Mouse (Mus musculus): Measurements from ENCODE around the gene Pgp. TPM values are rescaled to one million over a fixed set of nuclear protein-coding genes. Genes with fewer than 3 reads are reported as not detected.
A peak's percentile ranks its signal among the peaks of the same experiment; 100 is the strongest.
"Not testable (repeated sequence)": the region's sequence is repeated elsewhere in the genome, so short reads cannot be mapped to it uniquely, and the experiment has no call there.

Gene Pgp
- polyA plus RNA-seq (2015; fragmentation: Nextera tagmentation; extraction: Ambion mirVana) = 60.5 and 63.0 TPM in 2 replicates

DNA sequence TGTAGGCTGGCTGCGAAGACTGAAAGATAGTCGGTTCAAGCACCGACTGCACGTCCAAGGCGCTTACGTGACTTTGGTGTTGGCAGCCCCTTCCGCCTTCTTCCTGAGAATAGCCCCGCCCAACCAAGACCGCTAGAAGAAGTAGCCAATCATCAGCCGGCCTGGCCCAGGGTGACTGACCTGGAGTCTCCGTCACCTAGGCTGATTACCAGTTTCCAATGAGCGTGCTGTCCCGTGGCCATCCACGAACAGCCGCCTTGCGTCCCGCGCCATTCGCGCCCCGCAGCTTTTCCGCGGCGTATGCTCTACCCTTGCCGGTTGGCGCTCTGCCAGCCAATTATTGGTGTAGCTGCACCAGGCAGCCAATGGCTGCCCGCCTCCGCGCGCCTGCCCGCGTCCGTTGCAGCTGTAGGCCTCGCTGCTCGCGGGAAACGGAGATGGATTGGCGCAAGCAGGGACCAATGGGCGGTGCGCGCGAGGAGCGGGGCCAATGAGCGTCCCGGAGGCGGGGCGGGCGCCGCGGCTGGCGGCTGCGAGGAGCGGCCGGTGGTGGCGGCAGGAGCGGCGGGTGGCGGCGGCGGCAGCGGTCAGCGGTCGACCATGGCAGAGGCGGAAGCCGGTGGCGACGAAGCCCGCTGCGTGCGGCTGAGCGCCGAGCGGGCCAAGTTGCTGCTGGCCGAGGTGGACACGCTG lies at the start of gene Pgp, which contains the start of gene E4f1:
TSS of gene Pgp (plus strand) at position 483 of the 693 bp plus-strand sequence.
TSS of gene E4f1 (minus strand) at position 404 of the 693 bp plus-strand sequence.
- H3K36me3 ChIP-seq = peaks cover 6% of the 10 kb centered on the region
- peaks cover 31% of the 10 kb centered on the region for H3K4me1 ChIP-seq (replicated peaks)
- ATAC-seq (replicated peaks; ENCODE audit: insufficient number of reproducible peaks, insufficient read depth, low FRiP score, low read depth) = peak; percentile 97
- H3K9ac ChIP-seq = peak within 1 kb of the TSS; percentile 92
- under 1% methylated on average over 67 of the region's 75 CpGs for WGBS
- peak within 1 kb of the TSS; percentile 84 for H3K27ac ChIP-seq
- peak within 1 kb of the TSS; percentile 81 for H3K4me3 ChIP-seq
- H3K4me2 ChIP-seq = peak within 1 kb of the TSS; percentile 93
- H3K9me3 ChIP-seq (replicated peaks) = no peaks in the 10 kb centered on the region
- no peaks in the 10 kb centered on the region for H3K27me3 ChIP-seq

DNA sequence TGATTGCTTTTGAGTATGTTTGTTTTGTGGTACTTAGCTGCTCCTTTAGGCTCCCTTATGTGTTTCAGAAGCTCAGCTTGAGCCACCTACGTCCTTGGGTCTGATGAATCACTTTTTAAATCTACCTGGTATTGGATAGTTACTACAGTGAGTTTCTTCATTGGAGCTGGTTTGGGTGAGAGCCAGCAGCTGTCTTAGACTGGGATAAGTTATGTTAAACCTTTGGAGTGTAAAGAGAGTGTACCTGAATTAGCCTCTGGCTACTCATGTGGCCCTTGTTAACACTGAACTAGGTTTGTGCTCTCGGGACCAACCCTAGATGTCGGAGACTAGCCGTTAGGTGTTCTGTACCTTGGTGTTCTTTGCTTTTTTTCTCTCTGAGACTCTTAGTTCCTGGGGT lies 47.1 kb upstream of the Pgp start:
- no peak for ATAC-seq (replicated peaks; ENCODE audit: insufficient number of reproducible peaks, insufficient read depth, low FRiP score, low read depth)

DNA sequence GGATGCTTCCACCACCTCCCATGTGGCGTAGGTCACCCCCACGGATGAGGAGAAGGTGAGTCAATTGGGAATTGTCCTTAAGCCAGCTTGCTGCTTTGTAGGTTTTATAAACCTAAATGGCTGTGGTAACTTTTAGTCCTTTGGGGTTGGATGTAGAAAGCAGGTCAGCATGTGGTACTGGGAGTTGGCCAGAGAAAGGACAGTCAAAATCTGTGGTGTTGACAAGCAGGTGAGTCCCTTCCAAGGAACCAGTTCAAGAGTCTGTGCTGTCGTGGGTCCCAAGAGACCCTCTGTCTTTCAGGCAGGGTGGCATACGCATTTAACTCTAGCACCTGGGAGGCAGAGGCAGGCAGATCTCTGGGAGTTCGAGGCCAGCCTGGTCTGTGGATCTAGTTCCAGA lies 45.7 kb upstream of the Pgp start:
- WGBS = 88% methylated on average over 5 of the region's 5 CpGs
- Histone ChIP-seq H3K27me3 (no peaks in the 10 kb centered on the region), H3K4me3 (no peak overlapping the region), H3K9ac (no peak overlapping the region), H3K4me2 (no peak overlapping the region), H3K36me3 (peaks cover 56% of the 10 kb centered on the region), H3K27ac (no peak overlapping the region), H3K9me3 (replicated peaks) (no peaks in the 10 kb centered on the region), H3K4me1 (replicated peaks) (peaks cover 18% of the 10 kb centered on the region)
- no peak for ATAC-seq (replicated peaks; ENCODE audit: insufficient number of reproducible peaks, insufficient read depth, low FRiP score, low read depth)

More for the DNA sequence above, 47.1 kb upstream of the Pgp start:
- Histone ChIP-seq H3K4me2 (no peak overlapping the region), H3K4me3 (no peak overlapping the region), H3K9me3 (replicated peaks) (no peaks in the 10 kb centered on the region), H3K9ac (no peak overlapping the region), H3K36me3 (peaks cover 69% of the 10 kb centered on the region), H3K27ac (no peak overlapping the region), H3K27me3 (no peaks in the 10 kb centered on the region), H3K4me1 (replicated peaks) (peaks cover 12% of the 10 kb centered on the region)
- 91% methylated on average over 4 of the region's 4 CpGs for WGBS

DNA sequence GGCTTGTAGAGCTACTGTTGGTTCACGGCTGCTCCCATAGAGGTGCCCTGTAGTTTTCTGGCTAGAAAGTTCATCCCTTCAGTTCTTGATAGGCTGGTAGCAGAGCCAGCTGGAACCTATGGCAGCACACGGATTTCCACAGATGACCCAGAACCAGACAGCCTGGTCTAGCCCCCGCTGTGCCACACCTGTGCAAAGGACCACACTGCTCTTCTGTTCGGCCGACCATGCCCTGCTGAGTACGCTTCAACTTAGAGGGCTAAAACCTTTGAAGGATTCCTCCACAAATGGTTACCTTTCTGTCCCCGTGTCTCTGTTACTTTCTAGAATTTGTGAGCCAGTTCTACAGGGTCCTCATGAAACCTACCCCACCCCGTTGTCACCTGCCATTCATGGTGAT lies 44.9 kb upstream of the Pgp start:
- H3K4me1 ChIP-seq (replicated peaks) = peaks cover 23% of the 10 kb centered on the region
- not testable (repeated sequence) for H3K4me3 ChIP-seq; H3K27me3 ChIP-seq; H3K9ac ChIP-seq; H3K4me2 ChIP-seq; H3K27ac ChIP-seq; H3K9me3 ChIP-seq (replicated peaks); ATAC-seq (replicated peaks; ENCODE audit: insufficient number of reproducible peaks, insufficient read depth, low FRiP score, low read depth)
- WGBS = 96% methylated on average over 6 of the region's 8 CpGs
- peaks cover 48% of the 10 kb centered on the region for H3K36me3 ChIP-seq

DNA sequence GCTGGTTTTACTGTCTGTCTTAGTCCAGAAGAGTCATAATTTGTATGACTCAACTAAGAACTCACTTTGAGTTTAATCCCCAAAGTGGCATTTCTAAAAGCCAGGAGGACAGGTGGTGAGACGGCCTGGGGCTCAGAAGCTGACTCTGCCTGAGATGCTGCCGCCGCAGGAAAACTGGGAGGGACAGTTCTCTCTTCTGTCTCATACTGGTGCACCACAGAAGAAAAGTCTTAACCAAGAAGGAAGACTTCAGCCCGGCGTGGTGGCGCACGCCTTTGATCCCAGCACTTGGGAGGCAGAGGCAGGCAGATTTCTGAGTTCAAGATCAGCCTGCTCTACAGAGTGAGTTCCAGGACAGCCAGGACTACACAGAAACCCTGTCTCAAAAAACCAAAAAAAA lies 44.3 kb upstream of the Pgp start:
- ATAC-seq (replicated peaks; ENCODE audit: insufficient number of reproducible peaks, insufficient read depth, low FRiP score, low read depth) = no peak
- peak overlapping the region; percentile 96 for H3K27ac ChIP-seq
- H3K9ac ChIP-seq = no peak overlapping the region
- 84% methylated on average over 7 of the region's 7 CpGs for WGBS
- H3K4me1 ChIP-seq (replicated peaks) = peaks cover 29% of the 10 kb centered on the region
- no peaks in the 10 kb centered on the region for H3K27me3 ChIP-seq
- H3K36me3 ChIP-seq = peaks cover 42% of the 10 kb centered on the region
- peak overlapping the region; percentile 72 for H3K4me2 ChIP-seq
- H3K9me3 ChIP-seq (replicated peaks) = no peaks in the 10 kb centered on the region
- H3K4me3 ChIP-seq = peak overlapping the region; percentile 68

DNA sequence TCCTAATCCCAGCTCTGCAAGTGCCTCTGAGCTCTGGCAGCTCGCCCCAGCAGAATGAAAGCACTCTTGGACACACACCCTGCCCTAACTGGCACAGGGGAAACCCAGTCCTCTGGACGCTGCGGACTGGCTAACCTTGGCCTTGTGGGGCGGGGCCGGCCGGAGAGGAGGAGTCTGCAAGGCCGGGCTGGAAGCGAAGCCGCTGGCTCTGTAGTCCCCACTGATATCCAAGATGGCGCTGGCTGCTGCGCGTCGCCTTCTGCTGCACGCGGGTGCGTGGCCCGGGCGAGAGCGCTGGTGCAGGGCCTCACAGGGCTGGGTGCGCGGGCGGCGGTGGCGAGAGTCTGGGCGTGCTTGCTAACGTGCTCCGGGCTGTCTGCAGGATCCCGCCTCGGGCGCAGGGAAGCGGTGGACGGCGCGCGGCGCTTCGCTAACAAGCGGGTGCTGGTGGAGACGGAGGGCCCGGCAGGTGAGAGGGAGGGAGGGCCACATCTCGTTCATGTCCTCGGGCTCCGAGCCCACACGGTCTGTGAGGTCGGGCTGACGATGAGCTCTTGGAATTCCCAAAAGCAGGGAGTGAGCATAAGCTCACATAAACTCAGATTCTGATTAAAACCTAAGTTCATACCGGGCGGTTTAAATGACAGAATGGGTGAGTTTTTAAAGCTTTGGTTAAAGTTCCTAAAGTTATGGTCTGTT lies 43.6 kb upstream of the Pgp start, which contains the start of gene Eci1:
TSS of gene Eci1 (plus strand) at position 171 of the 699 bp plus-strand sequence.
- Histone ChIP-seq H3K4me2 (peak within 1 kb of the TSS; percentile 72), H3K36me3 (peaks cover 35% of the 10 kb centered on the region), H3K4me1 (replicated peaks) (peaks cover 29% of the 10 kb centered on the region), H3K9me3 (replicated peaks) (no peaks in the 10 kb centered on the region), H3K27me3 (no peaks in the 10 kb centered on the region), H3K9ac (peak within 1 kb of the TSS; percentile 87), H3K4me3 (peak within 1 kb of the TSS; percentile 68), H3K27ac (peak within 1 kb of the TSS; percentile 96)
- peak; percentile 98 for ATAC-seq (replicated peaks; ENCODE audit: insufficient number of reproducible peaks, insufficient read depth, low FRiP score, low read depth)
- WGBS = under 1% methylated on average over 48 of the region's 48 CpGs

DNA sequence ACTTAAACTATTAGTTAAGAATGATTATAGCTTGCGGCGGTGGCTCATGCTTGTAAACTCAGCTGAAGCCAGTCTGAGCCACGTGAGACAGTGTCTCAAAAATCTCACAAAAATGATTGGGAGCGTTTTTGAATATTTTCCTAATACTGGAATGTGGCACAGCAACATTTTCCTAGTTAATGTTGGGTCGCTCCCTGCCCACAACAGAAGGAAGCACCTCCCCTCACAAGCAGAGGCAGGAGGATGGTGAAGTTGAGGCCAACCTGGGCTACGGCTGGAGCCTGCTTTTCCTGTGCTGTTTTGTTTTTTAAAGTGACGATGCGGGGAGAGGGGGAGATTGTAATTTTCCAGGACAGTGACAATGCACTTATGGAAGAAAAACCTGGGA lies 43.0 kb upstream of the Pgp start:
- Histone ChIP-seq H3K36me3 (peaks cover 30% of the 10 kb centered on the region), H3K27me3 (no peaks in the 10 kb centered on the region), H3K9me3 (replicated peaks) (no peaks in the 10 kb centered on the region), H3K4me3 (peak overlapping the region; percentile 68), H3K27ac (peak overlapping the region; percentile 96), H3K9ac (peak overlapping the region; percentile 87), H3K4me2 (peak overlapping the region; percentile 72), H3K4me1 (replicated peaks) (peaks cover 29% of the 10 kb centered on the region)
- 2% methylated on average over 8 of the region's 8 CpGs for WGBS
- 0 out of 2 replicates have a peak, but pooled peaks have one; percentile 9 for ATAC-seq (replicated peaks; ENCODE audit: insufficient number of reproducible peaks, insufficient read depth, low FRiP score, low read depth)

DNA sequence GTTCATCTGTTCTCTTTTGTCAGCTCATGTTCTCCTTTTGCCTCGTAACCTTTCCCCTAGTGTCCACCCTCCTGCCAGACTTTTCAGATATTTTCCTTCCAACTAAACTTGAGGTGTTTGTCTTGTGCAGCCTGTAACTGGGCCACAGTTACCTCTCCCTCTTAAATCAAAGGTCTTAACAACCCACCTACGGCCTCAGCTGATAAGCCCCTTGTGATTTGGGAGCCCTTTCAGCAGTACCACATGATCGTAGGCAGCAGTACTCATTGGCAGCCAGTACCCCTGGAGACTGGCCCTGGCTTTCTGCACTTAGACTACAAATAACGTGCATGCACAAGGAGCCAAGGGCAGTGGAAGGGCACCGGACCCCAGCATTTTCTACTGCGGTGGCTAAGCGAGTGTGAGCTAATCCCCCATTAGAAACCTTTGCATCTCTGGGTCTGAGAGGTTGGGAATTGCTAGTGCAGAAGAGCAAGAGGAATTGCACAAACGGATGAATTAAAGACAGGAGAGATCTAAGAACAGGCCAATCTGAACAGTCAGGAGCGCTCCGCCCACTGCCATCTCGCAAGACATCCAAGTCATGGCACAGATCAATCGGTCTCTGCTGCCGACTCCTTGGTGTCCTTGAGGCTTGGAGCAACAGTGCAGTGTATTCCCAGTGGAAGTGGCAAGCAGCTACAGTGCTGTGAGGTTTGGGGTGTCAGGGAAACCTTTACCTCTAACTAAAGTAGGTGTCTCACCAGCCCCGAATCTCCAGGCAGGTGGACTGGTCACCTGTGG lies 40.8 kb upstream of the Pgp start:
- WGBS = 55% methylated on average over 14 of the region's 14 CpGs
- Histone ChIP-seq H3K36me3 (peaks cover 10% of the 10 kb centered on the region), H3K27me3 (no peaks in the 10 kb centered on the region), H3K4me2 (peak overlapping the region; percentile 41), H3K4me3 (peak overlapping the region; percentile 12; the same call in 1 of the 2 replicates), H3K9ac (0 out of 2 replicates have a peak overlapping the region, but pooled peaks have one; percentile 8), H3K4me1 (replicated peaks) (peaks cover 29% of the 10 kb centered on the region), H3K9me3 (replicated peaks) (no peaks in the 10 kb centered on the region), H3K27ac (peak overlapping the region; percentile 87)
- ATAC-seq (replicated peaks; ENCODE audit: insufficient number of reproducible peaks, insufficient read depth, low FRiP score, low read depth) = peak; percentile 32

DNA sequence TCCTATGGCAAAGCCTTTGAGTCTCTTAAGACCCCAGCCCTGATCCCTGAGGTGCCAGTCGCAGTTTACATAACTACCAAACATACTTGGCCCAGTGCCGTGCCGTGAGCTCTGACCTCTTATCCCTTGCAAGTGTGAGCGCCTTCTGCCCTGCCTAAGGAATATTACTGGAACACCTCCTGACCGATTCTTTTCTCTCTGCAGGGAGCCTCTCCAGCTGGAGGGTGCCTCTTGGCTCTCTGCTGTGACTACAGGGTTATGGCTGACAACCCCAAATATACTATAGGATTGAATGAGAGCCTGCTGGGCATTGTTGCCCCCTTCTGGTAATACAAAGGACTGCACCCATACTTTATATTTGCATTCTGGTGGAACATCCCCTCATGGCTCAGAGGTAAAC lies 33.2 kb upstream of the Pgp start:
- ATAC-seq (replicated peaks; ENCODE audit: insufficient number of reproducible peaks, insufficient read depth, low FRiP score, low read depth) = no peak
- Histone ChIP-seq H3K36me3 (peaks cover 55% of the 10 kb centered on the region), H3K4me1 (replicated peaks) (no peaks in the 10 kb centered on the region), H3K27ac (no peak overlapping the region), H3K9me3 (replicated peaks) (no peaks in the 10 kb centered on the region), H3K9ac (no peak overlapping the region), H3K4me3 (no peak overlapping the region), H3K27me3 (no peaks in the 10 kb centered on the region), H3K4me2 (no peak overlapping the region)
- 77% methylated on average over 5 of the region's 5 CpGs for WGBS

DNA sequence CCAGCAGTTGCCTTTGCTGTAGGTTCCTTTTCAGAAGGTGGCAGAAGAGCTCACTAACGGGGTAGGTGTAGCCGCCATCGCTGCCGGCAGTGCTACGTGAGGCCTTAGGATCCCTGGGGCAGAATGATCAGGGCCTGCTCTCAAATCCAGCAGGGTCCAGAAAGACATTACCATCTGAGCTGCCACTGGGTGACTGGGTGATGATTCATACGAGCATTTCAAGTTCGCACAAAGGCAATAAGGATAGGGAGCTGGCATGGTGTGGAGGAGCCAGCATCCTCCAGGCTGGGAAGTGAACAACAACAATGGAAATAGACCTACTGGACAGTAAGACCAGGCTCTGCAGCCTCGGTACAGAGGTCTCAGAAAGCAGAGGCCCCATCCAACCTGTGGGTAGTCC lies 29.8 kb upstream of the Pgp start:
- Histone ChIP-seq H3K9me3 (replicated peaks) (no peaks in the 10 kb centered on the region), H3K4me2 (no peak overlapping the region), H3K9ac (no peak overlapping the region), H3K4me1 (replicated peaks) (no peaks in the 10 kb centered on the region), H3K36me3 (peaks cover 70% of the 10 kb centered on the region), H3K4me3 (no peak overlapping the region), H3K27ac (no peak overlapping the region), H3K27me3 (no peaks in the 10 kb centered on the region)
- 89% methylated on average over 8 of the region's 8 CpGs for whole genome bisulfite sequencing
- ATAC-seq (replicated peaks; ENCODE audit: insufficient number of reproducible peaks, insufficient read depth, low FRiP score, low read depth) = no peak

DNA sequence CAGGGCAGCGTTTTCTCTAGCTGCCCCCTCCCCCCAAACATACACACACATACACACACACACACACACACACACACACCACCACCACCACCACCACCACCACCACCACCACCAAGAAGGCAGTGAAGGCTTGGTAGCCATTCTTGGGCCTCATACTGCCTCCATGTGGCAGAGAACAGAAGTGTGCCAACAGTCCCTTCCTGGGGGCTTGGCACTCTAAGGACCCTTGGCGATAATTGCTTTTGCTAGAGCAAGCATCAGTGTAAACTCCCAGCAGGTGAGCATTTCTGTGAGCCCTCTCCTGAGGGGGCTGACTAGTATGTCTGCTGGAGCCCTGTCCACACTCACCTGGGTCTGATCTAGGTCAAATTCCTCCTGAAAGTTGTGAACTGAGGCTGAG lies 29.0 kb upstream of the Pgp start:
- Histone ChIP-seq H3K36me3 (peaks cover 72% of the 10 kb centered on the region), H3K9ac (no peak overlapping the region), H3K4me2 (no peak overlapping the region), H3K27ac (no peak overlapping the region), H3K27me3 (no peaks in the 10 kb centered on the region), H3K9me3 (replicated peaks) (no peaks in the 10 kb centered on the region), H3K4me3 (no peak overlapping the region), H3K4me1 (replicated peaks) (no peaks in the 10 kb centered on the region)
- 55% methylated on average over 2 of the region's 2 CpGs for WGBS
- ATAC-seq (replicated peaks; ENCODE audit: insufficient number of reproducible peaks, insufficient read depth, low FRiP score, low read depth) = no peak
